Mouse (Mus musculus): ENCODE results near the gene Cfap43. TPM values are rescaled to one million over a fixed set of nuclear protein-coding genes. Genes with fewer than 3 reads are reported as not detected.

Gene Cfap43
- polyA plus RNA-seq, 1 experiment from 2014 or later, result 0.38 TPM

GRCm38 (mm10) chr19:47820832-47821493, 98.1 kb downstream of the Cfap43 start:
- no peak overlapping the region for H3K4me3 ChIP-seq (ENCODE audit: low read length)

GRCm38 (mm10) chr19:47817692-47818091, 101.4 kb downstream of the Cfap43 start:
- H3K4me2 ChIP-seq (ENCODE audit: low read depth, low read length), result no peak overlapping the region
- no peaks in the 10 kb centered on the region for H3K9me3 ChIP-seq (replicated peaks; ENCODE audit: control insufficient read depth, low read length)
- no peak overlapping the region for H3K4me3 ChIP-seq (ENCODE audit: low read length)
- no peak overlapping the region for H3K9ac ChIP-seq (ENCODE audit: low read length)
- 73% methylated on average over 9 of the region's 9 CpGs for WGBS
- no peaks in the 10 kb centered on the region for H3K27me3 ChIP-seq (ENCODE audit: control insufficient read depth, insufficient read depth, low read length)
- H3K4me1 ChIP-seq (ENCODE audit: control insufficient read depth, insufficient read depth, low read length), result 0 out of 2 replicates have a peak, but pooled peaks cover 3% of the 10 kb centered on the region
- no peaks in the 10 kb centered on the region for H3K36me3 ChIP-seq (ENCODE audit: control insufficient read depth, insufficient read depth)
- H3K27ac ChIP-seq (ENCODE audit: low read length), result no peak overlapping the region
- ATAC-seq (replicated peaks; ENCODE audit: extremely low read depth, insufficient read depth, low FRiP score), result no peak

More at GRCm38 (mm10) chr19:47820832-47821493, 98.1 kb downstream of the Cfap43 start:
- H3K36me3 ChIP-seq (ENCODE audit: control insufficient read depth, insufficient read depth), result no peaks in the 10 kb centered on the region
- 0 out of 2 replicates have a peak, but pooled peaks cover 3% of the 10 kb centered on the region for H3K4me1 ChIP-seq (ENCODE audit: control insufficient read depth, insufficient read depth, low read length)
- no peak overlapping the region; the same call in 1 of the 2 replicates for H3K4me2 ChIP-seq (ENCODE audit: low read depth, low read length)
- no peak for ATAC-seq (replicated peaks; ENCODE audit: extremely low read depth, insufficient read depth, low FRiP score)
- 15% methylated on average over 9 of the region's 9 CpGs for WGBS
- no peaks in the 10 kb centered on the region for H3K27me3 ChIP-seq (ENCODE audit: control insufficient read depth, insufficient read depth, low read length)
- no peak overlapping the region for H3K9ac ChIP-seq (ENCODE audit: low read length)
- no peak overlapping the region for H3K27ac ChIP-seq (ENCODE audit: low read length)
- H3K9me3 ChIP-seq (replicated peaks; ENCODE audit: control insufficient read depth, low read length), result no peaks in the 10 kb centered on the region

GRCm38 (mm10) chr19:47814721-47815120, 104.4 kb downstream of the Cfap43 start:
- WGBS, result 79% methylated on average over 5 of the region's 5 CpGs
- no peaks in the 10 kb centered on the region for H3K27me3 ChIP-seq (ENCODE audit: control insufficient read depth, insufficient read depth, low read length)

GRCm38 (mm10) chr19:47812091-47812490, 107.0 kb downstream of the Cfap43 start:
- 75% methylated on average over 10 of the region's 10 CpGs for WGBS

More at GRCm38 (mm10) chr19:47814721-47815120, 104.4 kb downstream of the Cfap43 start:
- no peak overlapping the region for H3K4me2 ChIP-seq (ENCODE audit: low read depth, low read length)
- no peak overlapping the region for H3K27ac ChIP-seq (ENCODE audit: low read length)
- H3K4me1 ChIP-seq (ENCODE audit: control insufficient read depth, insufficient read depth, low read length), result no peaks in the 10 kb centered on the region
- H3K4me3 ChIP-seq (ENCODE audit: low read length), result no peak overlapping the region
- no peaks in the 10 kb centered on the region for H3K9me3 ChIP-seq (replicated peaks; ENCODE audit: control insufficient read depth, low read length)
- no peaks in the 10 kb centered on the region for H3K36me3 ChIP-seq (ENCODE audit: control insufficient read depth, insufficient read depth)
- ATAC-seq (replicated peaks; ENCODE audit: extremely low read depth, insufficient read depth, low FRiP score), result no peak
- H3K9ac ChIP-seq (ENCODE audit: low read length), result no peak overlapping the region

GRCm38 (mm10) chr19:47798583-47798982, 120.5 kb downstream of the Cfap43 start:
- no peaks in the 10 kb centered on the region for H3K27me3 ChIP-seq (ENCODE audit: control insufficient read depth, insufficient read depth, low read length)
- no peak overlapping the region for H3K27ac ChIP-seq (ENCODE audit: low read length)
- no peak overlapping the region for H3K9ac ChIP-seq (ENCODE audit: low read length)
- H3K36me3 ChIP-seq (ENCODE audit: control insufficient read depth, insufficient read depth), result no peaks in the 10 kb centered on the region
- H3K9me3 ChIP-seq (replicated peaks; ENCODE audit: control insufficient read depth, low read length), result no peaks in the 10 kb centered on the region
- no peak for ATAC-seq (replicated peaks; ENCODE audit: extremely low read depth, insufficient read depth, low FRiP score)
- no peak overlapping the region for H3K4me2 ChIP-seq (ENCODE audit: low read depth, low read length)
- H3K4me3 ChIP-seq (ENCODE audit: low read length), result no peak overlapping the region
- WGBS, result 73% methylated on average over 10 of the region's 10 CpGs
- no peaks in the 10 kb centered on the region for H3K4me1 ChIP-seq (ENCODE audit: control insufficient read depth, insufficient read depth, low read length)

More at GRCm38 (mm10) chr19:47812091-47812490, 107.0 kb downstream of the Cfap43 start:
- Histone ChIP-seq H3K9ac (ENCODE audit: low read length) (no peak overlapping the region), H3K4me3 (ENCODE audit: low read length) (no peak overlapping the region), H3K27ac (ENCODE audit: low read length) (no peak overlapping the region), H3K9me3 (replicated peaks; ENCODE audit: control insufficient read depth, low read length) (no peaks in the 10 kb centered on the region), H3K36me3 (ENCODE audit: control insufficient read depth, insufficient read depth) (no peaks in the 10 kb centered on the region), H3K4me1 (ENCODE audit: control insufficient read depth, insufficient read depth, low read length) (no peaks in the 10 kb centered on the region), H3K4me2 (ENCODE audit: low read depth, low read length) (no peak overlapping the region), H3K27me3 (ENCODE audit: control insufficient read depth, insufficient read depth, low read length) (no peaks in the 10 kb centered on the region)
- no peak for ATAC-seq (replicated peaks; ENCODE audit: extremely low read depth, insufficient read depth, low FRiP score)

- H3K27me3 ChIP-seq (ENCODE audit: control insufficient read depth, insufficient read depth, low read length), result no peaks in the 10 kb centered on the region
- no peak overlapping the region for H3K4me3 ChIP-seq (ENCODE audit: low read length)
- H3K9ac ChIP-seq (ENCODE audit: low read length), result no peak overlapping the region
- no peaks in the 10 kb centered on the region for H3K4me1 ChIP-seq (ENCODE audit: control insufficient read depth, insufficient read depth, low read length)
- H3K27ac ChIP-seq (ENCODE audit: low read length), result no peak overlapping the region
- WGBS, result 80% methylated on average over 7 of the region's 7 CpGs
- H3K9me3 ChIP-seq (replicated peaks; ENCODE audit: control insufficient read depth, low read length), result no peaks in the 10 kb centered on the region
- no peak for ATAC-seq (replicated peaks; ENCODE audit: extremely low read depth, insufficient read depth, low FRiP score)
- no peak overlapping the region for H3K4me2 ChIP-seq (ENCODE audit: low read depth, low read length)
- H3K36me3 ChIP-seq (ENCODE audit: control insufficient read depth, insufficient read depth), result no peaks in the 10 kb centered on the region
Measured at GRCm38 (mm10) chr19:47796699-47797098, 122.4 kb downstream of the Cfap43 start.

GRCm38 (mm10) chr19:47795009-47795728, 123.9 kb downstream of the Cfap43 start:
- Histone ChIP-seq H3K36me3 (ENCODE audit: control insufficient read depth, insufficient read depth) (no peaks in the 10 kb centered on the region), H3K27ac (ENCODE audit: low read length) (no peak overlapping the region), H3K4me3 (ENCODE audit: low read length) (no peak overlapping the region), H3K9ac (ENCODE audit: low read length) (no peak overlapping the region), H3K9me3 (replicated peaks; ENCODE audit: control insufficient read depth, low read length) (no peaks in the 10 kb centered on the region), H3K4me2 (ENCODE audit: low read depth, low read length) (no peak overlapping the region), H3K27me3 (ENCODE audit: control insufficient read depth, insufficient read depth, low read length) (no peaks in the 10 kb centered on the region), H3K4me1 (ENCODE audit: control insufficient read depth, insufficient read depth, low read length) (no peaks in the 10 kb centered on the region)
- WGBS, result 56% methylated on average over 15 of the region's 15 CpGs
- ATAC-seq (replicated peaks; ENCODE audit: extremely low read depth, insufficient read depth, low FRiP score), result no peak

- H3K27me3 ChIP-seq (ENCODE audit: control insufficient read depth, insufficient read depth, low read length), result no peaks in the 10 kb centered on the region
- no peak for ATAC-seq (replicated peaks; ENCODE audit: extremely low read depth, insufficient read depth, low FRiP score)
- no peak overlapping the region for H3K4me3 ChIP-seq (ENCODE audit: low read length)
- H3K27ac ChIP-seq (ENCODE audit: low read length), result no peak overlapping the region
- H3K9ac ChIP-seq (ENCODE audit: low read length), result no peak overlapping the region
- H3K4me2 ChIP-seq (ENCODE audit: low read depth, low read length), result no peak overlapping the region
- H3K4me1 ChIP-seq (ENCODE audit: control insufficient read depth, insufficient read depth, low read length), result no peaks in the 10 kb centered on the region
- 51% methylated on average over 5 of the region's 5 CpGs for WGBS
- no peaks in the 10 kb centered on the region for H3K36me3 ChIP-seq (ENCODE audit: control insufficient read depth, insufficient read depth)
- no peaks in the 10 kb centered on the region for H3K9me3 ChIP-seq (replicated peaks; ENCODE audit: control insufficient read depth, low read length)
Measured at GRCm38 (mm10) chr19:47794331-47794730, 124.8 kb downstream of the Cfap43 start.

- H3K4me1 ChIP-seq (ENCODE audit: control insufficient read depth, insufficient read depth, low read length), result no peaks in the 10 kb centered on the region
- H3K27me3 ChIP-seq (ENCODE audit: control insufficient read depth, insufficient read depth, low read length), result no peaks in the 10 kb centered on the region
- no peak overlapping the region for H3K27ac ChIP-seq (ENCODE audit: low read length)
- H3K4me2 ChIP-seq (ENCODE audit: low read depth, low read length), result no peak overlapping the region
- H3K9ac ChIP-seq (ENCODE audit: low read length), result no peak overlapping the region
- no peak overlapping the region for H3K4me3 ChIP-seq (ENCODE audit: low read length)
- no peaks in the 10 kb centered on the region for H3K9me3 ChIP-seq (replicated peaks; ENCODE audit: control insufficient read depth, low read length)
- no peak for ATAC-seq (replicated peaks; ENCODE audit: extremely low read depth, insufficient read depth, low FRiP score)
- 82% methylated on average over 11 of the region's 11 CpGs for WGBS
- H3K36me3 ChIP-seq (ENCODE audit: control insufficient read depth, insufficient read depth), result no peaks in the 10 kb centered on the region
Measured at GRCm38 (mm10) chr19:47790316-47791020, 128.6 kb downstream of the Cfap43 start.

Data from heart, embryonic 16.5 days (tissue).